Mouse (Mus musculus) gastrocnemius, adult 18-20 months (tissue): ENCODE measurements at regions not wholly inside any gene's neighbourhood (a gene's known extent, or its start where the extent isn't known, plus 50 kb on each side); places are given as distances from the start of the nearest gene placed in this dataset.

Source experiments
- DNase-seq: peaks from one replicate; pipeline ENCODE4 v3.0.0; 2021; ENCODE audit warnings: low spot score

- DNase-seq, result peak; percentile 75
Observed at GRCm38 (mm10) chr2:50793616-50794015, 355.3 kb downstream of the Rnd3 start.

- DNase-seq, result no peak
Observed at GRCm38 (mm10) chr2:50793067-50793466, 355.8 kb downstream of the Rnd3 start.

GRCm38 (mm10) chr2:50789051-50789651 lies 359.8 kb downstream of the Rnd3 start:
- DNase-seq, result peak; percentile 42

- DNase-seq, result peak; percentile 59
Observed at GRCm38 (mm10) chr2:50772101-50772500, 376.8 kb downstream of the Rnd3 start.

GRCm38 (mm10) chr2:50759016-50759415 lies 389.9 kb downstream of the Rnd3 start:
- no peak for DNase-seq

- DNase-seq, result no peak
Observed at GRCm38 (mm10) chr2:50757837-50758541, 390.9 kb downstream of the Rnd3 start.

GRCm38 (mm10) chr2:50755616-50756450 lies 393.1 kb downstream of the Rnd3 start:
- no peak for DNase-seq

GRCm38 (mm10) chr2:50755160-50755559 lies 393.8 kb downstream of the Rnd3 start:
- no peak for DNase-seq

- no peak for DNase-seq
Observed at GRCm38 (mm10) chr2:50752408-50752807, 396.5 kb downstream of the Rnd3 start.

- no peak for DNase-seq
Observed at GRCm38 (mm10) chr2:50750799-50751198, 398.1 kb downstream of the Rnd3 start.

GRCm38 (mm10) chr2:50744625-50745214 lies 404.2 kb downstream of the Rnd3 start:
- DNase-seq, result no peak

- no peak for DNase-seq
Observed at GRCm38 (mm10) chr2:50743785-50744258, 405.1 kb downstream of the Rnd3 start.

GRCm38 (mm10) chr2:50742421-50742820 lies 406.5 kb downstream of the Rnd3 start:
- no peak for DNase-seq

GRCm38 (mm10) chr2:50741337-50741736 lies 407.6 kb downstream of the Rnd3 start:
- no peak for DNase-seq

- no peak for DNase-seq
Observed at GRCm38 (mm10) chr2:50739599-50739979, 409.3 kb downstream of the Rnd3 start.

- DNase-seq, result no peak
Observed at GRCm38 (mm10) chr2:50738936-50739598, 409.8 kb downstream of the Rnd3 start.

GRCm38 (mm10) chr2:50737706-50738105 lies 411.2 kb downstream of the Rnd3 start:
- no peak for DNase-seq

GRCm38 (mm10) chr2:50735029-50735428 lies 413.9 kb downstream of the Rnd3 start:
- DNase-seq, result no peak

- DNase-seq, result no peak
Observed at GRCm38 (mm10) chr2:50706652-50707051, 410.1 kb upstream of the Mmadhc start.

GRCm38 (mm10) chr2:50704297-50704696 lies 407.7 kb upstream of the Mmadhc start:
- DNase-seq, result peak; percentile 13
